Mouse (Mus musculus) myocyte (in vitro differentiated cells): Measurements from ENCODE around the gene Impg1. TPM values are rescaled to one million over a fixed set of nuclear protein-coding genes. Genes with fewer than 3 reads are reported as not detected.

ENCODE experiments used
- H3K27me3 ChIP-seq: one replicate; pipeline ENCODE4 v1.6.1; 2011; ENCODE audit not compliant: control insufficient read depth, insufficient read depth, insufficient read length
- H3K36me3 ChIP-seq: one replicate; pipeline ENCODE4 v1.6.1; 2011; ENCODE audit not compliant: control insufficient read depth, insufficient read depth
- H3K4me2 ChIP-seq: one replicate; pipeline ENCODE4 v1.6.1; 2011; ENCODE audit warnings: low read depth, control low read depth
- H3K4me3 ChIP-seq: one replicate; pipeline ENCODE4 v1.5.1; 2011; ENCODE audit warnings: mild to moderate bottlenecking, control low read depth, moderate library complexity
- H3K79me2 ChIP-seq: one replicate; pipeline ENCODE4 v1.6.1; 2011; ENCODE audit not compliant: control insufficient read depth, insufficient read depth
- H3ac ChIP-seq: one replicate; pipeline ENCODE4 v1.6.1; 2011; ENCODE audit not compliant: control insufficient read depth, insufficient read length
- CEBPB ChIP-seq: IDR thresholded peaks from 2 replicates; pipeline ENCODE4 v1.6.1; 2011; ENCODE audit warnings: mild to moderate bottlenecking, moderate library complexity; ENCODE audit not compliant: poor library complexity, insufficient read depth, severe bottlenecking
- E2F4 ChIP-seq: IDR thresholded peaks from one replicate; pipeline ENCODE4 v1.6.1; 2011; ENCODE audit warnings: mild to moderate bottlenecking, control low read depth, moderate library complexity; ENCODE audit not compliant: insufficient read depth
- MAX ChIP-seq: IDR thresholded peaks from one replicate; pipeline ENCODE4 v1.6.1; 2011; ENCODE audit warnings: low read depth, mild to moderate bottlenecking, control low read depth
- MYOD1 ChIP-seq, 3 experiments: IDR thresholded peaks; one replicate each; pipeline ENCODE4 v1.6.1; 2011; ENCODE audit warnings: control low read depth in 2 of 3, low read depth in 2 of 3, mild to moderate bottlenecking in 2 of 3, moderate library complexity in 1 of 3; ENCODE audit not compliant: insufficient read length in 2 of 3, control insufficient read depth in 1 of 3
- MYOG ChIP-seq, 3 experiments: IDR thresholded peaks; one replicate each; pipeline ENCODE4 v1.6.1; 2011; ENCODE audit warnings: control low read depth in 2 of 3, low read depth in 2 of 3, mild to moderate bottlenecking in 2 of 3; ENCODE audit not compliant: insufficient read length in 2 of 3, control insufficient read depth in 1 of 3, insufficient read depth in 1 of 3
- POLR2A ChIP-seq: IDR thresholded peaks from one replicate; pipeline ENCODE4 v1.6.1; 2011; ENCODE audit warnings: low read depth, mild to moderate bottlenecking, control low read depth, moderate library complexity; ENCODE audit not compliant: insufficient read length
- POLR2AphosphoS2 ChIP-seq: IDR thresholded peaks from one replicate; pipeline ENCODE4 v1.6.1; 2011; ENCODE audit warnings: low read depth, control low read depth; ENCODE audit not compliant: insufficient read length
- REST ChIP-seq: IDR thresholded peaks from one replicate; pipeline ENCODE4 v1.6.1; 2011; ENCODE audit warnings: mild to moderate bottlenecking, control low read depth, moderate library complexity; ENCODE audit not compliant: insufficient read depth, insufficient read length
- SRF ChIP-seq: IDR thresholded peaks from one replicate; pipeline ENCODE4 v1.6.1; 2011; ENCODE audit warnings: low read depth; ENCODE audit not compliant: control insufficient read depth, insufficient read length
- TCF12 ChIP-seq: IDR thresholded peaks from one replicate; pipeline ENCODE4 v1.6.1; 2011; ENCODE audit warnings: mild to moderate bottlenecking, control low read depth; ENCODE audit not compliant: poor library complexity, insufficient read depth, severe bottlenecking
- TCF3 ChIP-seq: IDR thresholded peaks from one replicate; pipeline ENCODE4 v1.6.1; 2011; ENCODE audit warnings: low read depth, control low read depth; ENCODE audit not compliant: insufficient read length
- USF1 ChIP-seq: IDR thresholded peaks from one replicate; pipeline ENCODE4 v1.6.1; 2011; ENCODE audit warnings: low read depth, mild to moderate bottlenecking, control low read depth, moderate library complexity
- polyA plus RNA-seq: library from polyadenylated mRNA; unstranded; fragments of >200 nt; fragmentation: generic; extraction: Trizol; gene quantifications from one replicate; pipeline ENCODE4 v1.2.1, GENCODE M21; 2012; ENCODE audit warnings: missing spikeins

The Impg1 gene
- polyA plus RNA-seq, 1 experiment, result not detected

DNA sequence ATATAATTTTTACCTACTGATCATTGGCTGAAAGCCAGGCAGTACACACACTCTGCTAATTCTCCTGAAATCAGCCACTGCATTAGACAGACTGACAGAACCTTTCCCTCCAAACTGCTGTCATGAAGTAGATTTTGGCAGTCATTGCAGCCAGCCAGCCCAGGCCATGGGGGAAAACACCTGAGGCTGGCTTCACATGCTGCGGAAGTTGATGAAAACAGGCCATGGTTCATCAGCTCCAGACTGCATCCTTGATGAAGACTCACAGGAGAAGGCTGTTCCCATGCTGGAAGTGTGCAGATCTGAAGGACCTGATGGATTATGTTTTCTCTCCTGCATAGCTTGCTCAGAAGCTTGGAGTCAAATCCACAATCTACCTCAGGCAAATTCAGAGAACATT, 91.2 kb downstream of the Impg1 start:
- H3K4me3 ChIP-seq, result no peak overlapping the region
- no peak overlapping the region for H3ac ChIP-seq
- TF ChIP-seq E2F4 (no peak), CEBPB (no peak), MYOG (IDR thresholded peaks at IDR 0.05; ENCODE audit: control insufficient read depth in 1 of 3, insufficient read depth in 1 of 3, insufficient read length in 2 of 3, low read depth in 2 of 3) (no peak), USF1 (no peak), MYOD1 (IDR thresholded peaks at IDR 0.05; ENCODE audit: control insufficient read depth in 1 of 3, insufficient read length in 2 of 3, low read depth in 2 of 3) (no peak), POLR2AphosphoS2 (no peak), MAX (no peak), POLR2A (no peak), SRF (no peak), TCF12 (no peak), TCF3 (no peak), REST (no peak)
- no peaks in the 10 kb centered on the region for H3K27me3 ChIP-seq
- H3K4me2 ChIP-seq, result no peak overlapping the region
- no peaks in the 10 kb centered on the region for H3K36me3 ChIP-seq
- no peaks in the 10 kb centered on the region for H3K79me2 ChIP-seq

DNA sequence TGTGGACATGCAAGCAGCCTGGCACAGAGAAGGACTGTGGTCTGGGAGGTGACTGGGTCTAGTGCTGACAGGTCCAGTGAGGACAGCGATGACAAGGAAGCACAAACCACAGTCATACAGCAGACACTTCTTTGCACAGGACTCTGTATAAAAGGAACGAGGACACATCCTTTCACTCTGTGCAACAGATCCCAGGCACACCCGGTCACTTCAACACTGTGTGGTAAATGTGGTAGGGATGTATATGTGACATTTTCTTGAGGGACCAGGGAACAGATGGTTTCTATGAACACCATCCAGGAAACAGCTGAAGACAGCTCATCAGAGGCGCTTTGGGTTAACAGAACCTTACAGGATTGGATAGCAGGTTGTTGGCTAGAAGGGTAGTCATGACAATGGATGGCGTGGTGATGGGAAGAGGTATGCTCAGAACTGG, 92.0 kb downstream of the Impg1 start:
- Histone ChIP-seq H3K4me2 (no peak overlapping the region), H3K36me3 (no peaks in the 10 kb centered on the region), H3ac (no peak overlapping the region), H3K27me3 (no peaks in the 10 kb centered on the region), H3K79me2 (no peaks in the 10 kb centered on the region), H3K4me3 (no peak overlapping the region)
- TF ChIP-seq MAX (no peak), REST (no peak), CEBPB (no peak), SRF (no peak), MYOD1 (IDR thresholded peaks at IDR 0.05; ENCODE audit: control insufficient read depth in 1 of 3, insufficient read length in 2 of 3, low read depth in 2 of 3) (no peak), POLR2AphosphoS2 (no peak), TCF12 (no peak), POLR2A (no peak), MYOG (IDR thresholded peaks at IDR 0.05; ENCODE audit: control insufficient read depth in 1 of 3, insufficient read depth in 1 of 3, insufficient read length in 2 of 3, low read depth in 2 of 3) (no peak), USF1 (no peak), E2F4 (no peak), TCF3 (no peak)

DNA sequence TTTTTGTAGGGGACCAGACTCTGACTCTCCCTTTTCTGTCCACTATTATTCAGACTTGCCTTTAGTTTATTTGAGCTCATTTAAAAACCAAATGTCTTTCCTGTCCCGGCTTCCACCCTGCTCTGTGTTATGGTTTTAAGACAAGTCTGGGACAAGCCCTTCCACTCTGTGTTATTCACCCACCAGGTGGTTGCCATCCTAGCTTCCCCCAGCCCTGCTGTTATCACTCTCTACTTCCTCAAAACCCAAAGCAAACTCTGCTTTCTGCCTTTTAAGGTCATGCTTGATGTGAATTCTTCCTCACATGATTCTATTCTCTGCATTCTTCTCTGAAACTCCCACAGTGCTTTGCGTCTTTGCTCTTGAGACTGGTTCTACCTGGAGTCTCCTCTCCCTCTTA, 96.6 kb downstream of the Impg1 start:
- no peak for TF ChIP-seq E2F4
- TF ChIP-seq POLR2AphosphoS2, result no peak
- no peak for TF ChIP-seq SRF
- no peak for TF ChIP-seq TCF3
- TF ChIP-seq MAX, result no peak
- no peak for TF ChIP-seq REST
- TF ChIP-seq MYOG (IDR thresholded peaks at IDR 0.05; ENCODE audit: control insufficient read depth in 1 of 3, insufficient read depth in 1 of 3, insufficient read length in 2 of 3, low read depth in 2 of 3), result no peak
- TF ChIP-seq POLR2A, result no peak
- no peak for TF ChIP-seq CEBPB
- no peak for TF ChIP-seq MYOD1 (IDR thresholded peaks at IDR 0.05; ENCODE audit: control insufficient read depth in 1 of 3, insufficient read length in 2 of 3, low read depth in 2 of 3)
- TF ChIP-seq USF1, result no peak
- TF ChIP-seq TCF12, result no peak
- H3K4me3 ChIP-seq, result no peak overlapping the region
- H3K4me2 ChIP-seq, result no peak overlapping the region
- H3K36me3 ChIP-seq, result no peaks in the 10 kb centered on the region
- H3K79me2 ChIP-seq, result no peaks in the 10 kb centered on the region
- H3K27me3 ChIP-seq, result no peaks in the 10 kb centered on the region
- H3ac ChIP-seq, result no peak overlapping the region

DNA sequence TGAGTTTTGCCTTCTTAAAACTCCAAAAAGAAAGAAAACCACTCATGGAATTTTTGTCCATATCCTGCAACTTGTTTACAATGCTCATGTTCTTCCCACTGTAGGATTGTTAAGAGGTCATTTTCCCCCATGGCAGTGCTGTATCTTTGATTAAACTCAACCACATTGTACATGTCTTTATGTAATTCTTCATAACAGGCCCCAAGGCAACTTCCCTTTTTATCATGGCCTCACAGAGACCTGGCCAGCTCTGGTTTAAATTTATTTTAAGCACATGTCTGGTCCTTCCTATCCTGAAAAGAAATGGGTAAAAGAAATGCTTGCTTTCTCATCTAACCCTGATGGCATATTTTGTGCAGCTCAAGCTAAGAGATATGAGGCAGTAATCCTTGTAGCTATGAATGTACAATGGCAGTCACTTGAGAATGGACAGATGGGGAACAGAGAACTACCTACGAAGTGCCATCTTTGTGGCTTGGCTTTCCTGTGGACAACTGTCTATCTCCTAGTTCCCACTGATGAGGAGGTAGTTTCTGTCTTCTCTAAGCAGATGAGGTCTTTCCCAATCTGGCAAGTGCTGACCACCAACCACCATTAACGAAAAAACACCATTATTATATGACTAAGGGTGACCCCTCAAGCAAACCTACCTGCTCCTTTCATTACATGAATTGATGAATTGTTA, 97.6 kb downstream of the Impg1 start:
- TF ChIP-seq MAX, result no peak
- no peak for TF ChIP-seq REST
- TF ChIP-seq MYOD1 (IDR thresholded peaks at IDR 0.05; ENCODE audit: control insufficient read depth in 1 of 3, insufficient read length in 2 of 3, low read depth in 2 of 3), result no peak
- no peak for TF ChIP-seq CEBPB
- no peak for TF ChIP-seq USF1
- no peak for TF ChIP-seq MYOG (IDR thresholded peaks at IDR 0.05; ENCODE audit: control insufficient read depth in 1 of 3, insufficient read depth in 1 of 3, insufficient read length in 2 of 3, low read depth in 2 of 3)
- TF ChIP-seq TCF3, result no peak
- no peak for TF ChIP-seq POLR2AphosphoS2
- TF ChIP-seq E2F4, result no peak
- TF ChIP-seq TCF12, result no peak
- TF ChIP-seq POLR2A, result no peak
- no peak for TF ChIP-seq SRF
- H3K4me3 ChIP-seq, result no peak overlapping the region
- no peaks in the 10 kb centered on the region for H3K79me2 ChIP-seq
- no peaks in the 10 kb centered on the region for H3K36me3 ChIP-seq
- H3K4me2 ChIP-seq, result no peak overlapping the region
- no peaks in the 10 kb centered on the region for H3K27me3 ChIP-seq
- H3ac ChIP-seq, result no peak overlapping the region
